12 mouse cellular contexts compared by ENCODE assay signal in genomic region chr4:62756721-62757206, GRCm38 (mm10).
DNase-seq lines count a peak whose midpoint lies in the region; ATAC-seq lines count a peak whose summit lies in the region.
"Had no signal": no experiment of that assay in that cellular context is flagged by ENCODE, and none has a peak within 500 bp of the region (broad histone marks: within the 10 kb centered on the region; RNA-seq: fewer than 3 reads in every experiment).

No protein-coding gene starts in this region.

- no peaks in the 10 kb centered on the region for H3K9me3 ChIP-seq in hindbrain, embryonic 10.5 days
- H3K9me3 ChIP-seq in hindbrain, embryonic 14.5 days (ENCODE audit: control insufficient read depth, low read length) = no peaks in the 10 kb centered on the region
- no peaks in the 10 kb centered on the region for H3K9me3 ChIP-seq in stomach, embryonic 15.5 days
- no peaks in the 10 kb centered on the region for H3K9me3 ChIP-seq in hindbrain, embryonic 13.5 days
- H3K9me3 ChIP-seq: midbrain, embryonic 12.5 days had no signal

- no peaks in the 10 kb centered on the region for H3K27me3 ChIP-seq in hindbrain, embryonic 10.5 days (ENCODE audit: insufficient read depth, poor library complexity, severe bottlenecking)
- H3K27me3 ChIP-seq in hindbrain, embryonic 14.5 days (ENCODE audit: control insufficient read depth, insufficient read depth, low read length) = no peaks in the 10 kb centered on the region
- H3K27me3 ChIP-seq in stomach, embryonic 15.5 days (replicated peaks) = no peaks in the 10 kb centered on the region
- 0 out of 2 replicates have a peak, but pooled peaks cover 4% of the 10 kb centered on the region for H3K27me3 ChIP-seq in hindbrain, embryonic 13.5 days
- H3K27me3 ChIP-seq: midbrain, embryonic 12.5 days had no signal

- H3K9ac ChIP-seq in hindbrain, embryonic 14.5 days = no peak overlapping the region
- no peak overlapping the region for H3K9ac ChIP-seq in stomach, embryonic 15.5 days
- H3K9ac ChIP-seq in hindbrain, embryonic 13.5 days = no peak overlapping the region
- H3K9ac ChIP-seq: midbrain, embryonic 12.5 days had no signal

- peaks cover 31% of the 10 kb centered on the region for H3K4me1 ChIP-seq in hindbrain, embryonic 10.5 days (replicated peaks)
- H3K4me1 ChIP-seq in hindbrain, embryonic 14.5 days (replicated peaks; ENCODE audit: control insufficient read depth, insufficient read depth, low read length) = no peaks in the 10 kb centered on the region; the same call in 1 of the 2 replicates
- H3K4me1 ChIP-seq in stomach, embryonic 15.5 days = peaks cover 42% of the 10 kb centered on the region
- H3K4me1 ChIP-seq in hindbrain, embryonic 13.5 days (replicated peaks) = peaks cover 35% of the 10 kb centered on the region

- WGBS in hindbrain, embryonic 10.5 days = 65% methylated on average over 10 of the region's 10 CpGs
- WGBS in hindbrain, embryonic 14.5 days = 68% methylated on average over 10 of the region's 10 CpGs
- 30% methylated on average over 10 of the region's 10 CpGs for WGBS in stomach, embryonic 15.5 days
- 68% methylated on average over 10 of the region's 10 CpGs for WGBS in hindbrain, embryonic 13.5 days

- no peak overlapping the region for H3K4me2 ChIP-seq in hindbrain, embryonic 14.5 days (replicated peaks)
- no peak overlapping the region for H3K4me2 ChIP-seq in stomach, embryonic 15.5 days
- no peak overlapping the region for H3K4me2 ChIP-seq in hindbrain, embryonic 13.5 days
- H3K4me2 ChIP-seq: midbrain, embryonic 12.5 days had no signal

- no peak for ATAC-seq in hindbrain, embryonic 14.5 days (ENCODE audit: low FRiP score)
- ATAC-seq in hematopoietic stem cell, adult 5-6 weeks (replicated peaks in 1 of 2; ENCODE audit: insufficient read depth in 1 of 2, low FRiP score in 2 of 2, low TSS enrichment in 1 of 2, low read depth in 1 of 2, poor library complexity in 2 of 2, severe bottlenecking in 2 of 2) = peak; percentile 20; a peak in 3 of 4 replicates
- ATAC-seq in stomach, embryonic 15.5 days (ENCODE audit: insufficient read depth, low FRiP score, low read depth) = no peak
- ATAC-seq in hindbrain, embryonic 13.5 days (ENCODE audit: low FRiP score) = no peak

- H3K4me3 ChIP-seq in hindbrain, embryonic 10.5 days = no peak overlapping the region
- H3K4me3 ChIP-seq in hindbrain, embryonic 14.5 days (replicated peaks; ENCODE audit: low read length) = no peak overlapping the region
- H3K4me3 ChIP-seq in stomach, embryonic 15.5 days (replicated peaks) = no peak overlapping the region
- no peak overlapping the region for H3K4me3 ChIP-seq in hindbrain, embryonic 13.5 days
- H3K4me3 ChIP-seq: midbrain, embryonic 12.5 days had no signal

- no peak for DNase-seq in hindbrain, embryonic 10.5 days (ENCODE audit: low spot score)
- no peak for DNase-seq in hindbrain, embryonic 14.5 days (ENCODE audit: low spot score)
- DNase-seq in CD8-positive naive resting alpha-beta T cell, adult 2 months (ENCODE audit: low read depth in 2 of 2, low spot score in 2 of 2) = peak; percentile 21 to 49
- no peak for DNase-seq in frontal cortex, postnatal 25 days (ENCODE audit: low spot score in 2 of 2)
- DNase-seq in B cell, adult 2 months = no peak
- DNase-seq: adrenal gland, postnatal 25 days; cerebellum, adult 9-11 months; kidney, adult 9 months had no signal

- no peaks in the 10 kb centered on the region for H3K36me3 ChIP-seq in hindbrain, embryonic 10.5 days
- H3K36me3 ChIP-seq in hindbrain, embryonic 14.5 days (replicated peaks; ENCODE audit: control insufficient read depth, insufficient read depth) = no peaks in the 10 kb centered on the region
- H3K36me3 ChIP-seq in stomach, embryonic 15.5 days = no peaks in the 10 kb centered on the region
- H3K36me3 ChIP-seq in hindbrain, embryonic 13.5 days = no peaks in the 10 kb centered on the region
- H3K36me3 ChIP-seq: midbrain, embryonic 12.5 days had no signal

- peak overlapping the region; percentile 69 for H3K27ac ChIP-seq in hindbrain, embryonic 10.5 days
- no peak overlapping the region for H3K27ac ChIP-seq in hindbrain, embryonic 14.5 days
- H3K27ac ChIP-seq in stomach, embryonic 15.5 days = peak overlapping the region; percentile 49; the same call in 1 of the 2 replicates
- H3K27ac ChIP-seq in hindbrain, embryonic 13.5 days = no peak overlapping the region
- H3K27ac ChIP-seq: midbrain, embryonic 12.5 days had no signal

Comparison
In these comparisons a context has a peak if more than half of its experiments do, and no peak if none do; other contexts are left out.
1. H3K27ac ChIP-seq: peak in hindbrain, embryonic 10.5 days (single experiment) and stomach, embryonic 15.5 days (single experiment); none in hindbrain, embryonic 14.5 days (single experiment) and hindbrain, embryonic 13.5 days (single experiment).
2. DNase-seq: peak in CD8-positive naive resting alpha-beta T cell, adult 2 months (2 of 2); none in hindbrain, embryonic 10.5 days (single experiment), hindbrain, embryonic 14.5 days (single experiment), frontal cortex, postnatal 25 days (0 of 2) and B cell, adult 2 months (0 of 2).
3. ATAC-seq: peak in hematopoietic stem cell, adult 5-6 weeks (2 of 2); none in hindbrain, embryonic 14.5 days (single experiment), stomach, embryonic 15.5 days (single experiment) and hindbrain, embryonic 13.5 days (single experiment).